Mouse (Mus musculus) kidney, postnatal 10 days (tissue): ENCODE results near the gene Adh7.

Source experiments
- DNase-seq: peaks from one replicate; pipeline ENCODE4 v3.0.0; 2021; ENCODE audit warnings: mixed read lengths

Gene Adh7

GRCm38 (mm10) chr3:138255780-138256550, 38.4 kb downstream of the Adh7 start:
- DNase-seq = no peak

DNA sequence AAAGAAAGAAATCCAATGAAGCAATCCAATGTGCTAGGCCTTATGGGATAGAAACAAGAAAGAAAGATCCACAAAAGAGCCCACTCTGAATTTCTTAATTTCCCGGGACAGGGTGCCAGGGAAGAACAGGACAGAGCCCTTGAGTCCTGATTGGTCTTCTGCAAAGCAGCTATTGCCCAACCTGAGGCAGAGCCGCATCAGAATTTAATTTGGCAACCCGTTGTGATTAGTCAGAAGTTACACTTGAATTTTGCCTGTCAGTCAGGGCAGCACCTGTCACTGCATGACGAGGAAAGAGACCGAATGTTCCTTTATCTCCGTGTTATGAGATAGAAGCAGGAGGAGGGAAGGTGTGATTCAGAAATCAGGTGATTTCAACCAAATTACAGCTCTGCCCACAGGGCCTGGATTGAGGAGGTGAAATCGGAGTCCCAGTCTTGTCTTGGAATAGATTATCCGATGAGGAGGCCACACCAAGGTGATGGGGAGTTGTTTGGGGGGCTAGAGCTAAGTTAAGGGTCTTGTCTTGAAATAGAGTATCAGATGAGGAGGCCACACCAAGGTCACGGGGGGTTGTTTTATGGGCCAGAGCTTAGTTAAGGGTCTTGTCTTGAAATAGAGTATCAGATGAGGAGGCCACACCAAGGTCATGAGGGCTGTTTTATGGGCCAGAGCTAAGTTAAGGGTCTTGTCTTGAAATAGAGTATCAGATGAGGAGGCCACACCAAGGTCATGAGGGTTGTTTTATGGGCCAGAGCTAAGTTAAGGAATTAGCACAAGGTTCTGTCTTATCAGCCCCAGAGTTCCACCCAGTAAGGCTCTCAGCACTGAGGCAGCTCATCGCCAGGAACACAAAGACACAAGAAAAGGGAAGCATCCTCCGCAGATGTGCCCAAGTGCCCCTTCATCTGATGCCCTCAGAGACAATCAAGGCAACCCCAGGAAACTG, 43.4 kb downstream of the Adh7 start, which contains the start of gene Adh1:
Gene Adh1 (plus strand): TSS at position 271 of the 949 bp plus-strand sequence.
- DNase-seq = no peak

- DNase-seq = no peak
Measured at GRCm38 (mm10) chr3:138262568-138262967, 45.0 kb downstream of the Adh7 start.

GRCm38 (mm10) chr3:138263154-138263930, 45.8 kb downstream of the Adh7 start:
- no peak for DNase-seq

GRCm38 (mm10) chr3:138264648-138265047, 47.1 kb downstream of the Adh7 start:
- DNase-seq = no peak

- DNase-seq = no peak
Measured at GRCm38 (mm10) chr3:138270507-138270906, 52.9 kb downstream of the Adh7 start.

DNA sequence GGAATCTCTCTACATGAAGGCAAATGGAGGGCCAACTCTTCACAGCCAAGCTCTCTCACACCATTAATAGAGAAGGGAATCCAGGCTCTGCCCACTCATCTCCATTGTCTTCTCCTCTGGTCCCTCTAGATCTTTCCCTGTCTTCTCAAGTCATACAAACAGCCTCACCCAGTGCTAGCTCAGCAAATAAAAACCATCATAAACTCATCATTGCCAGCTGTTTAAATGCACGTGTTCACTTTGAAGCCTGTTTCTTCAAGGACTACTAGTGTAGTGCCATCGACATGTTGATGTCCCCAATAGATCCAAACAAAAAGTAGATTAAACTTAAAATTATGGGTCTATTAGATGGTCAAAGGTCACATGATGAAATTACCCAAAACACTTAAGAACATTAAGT, 53.7 kb downstream of the Adh7 start:
- no peak for DNase-seq

- DNase-seq = no peak
Measured at GRCm38 (mm10) chr3:138273080-138273479, 55.5 kb downstream of the Adh7 start.

DNA sequence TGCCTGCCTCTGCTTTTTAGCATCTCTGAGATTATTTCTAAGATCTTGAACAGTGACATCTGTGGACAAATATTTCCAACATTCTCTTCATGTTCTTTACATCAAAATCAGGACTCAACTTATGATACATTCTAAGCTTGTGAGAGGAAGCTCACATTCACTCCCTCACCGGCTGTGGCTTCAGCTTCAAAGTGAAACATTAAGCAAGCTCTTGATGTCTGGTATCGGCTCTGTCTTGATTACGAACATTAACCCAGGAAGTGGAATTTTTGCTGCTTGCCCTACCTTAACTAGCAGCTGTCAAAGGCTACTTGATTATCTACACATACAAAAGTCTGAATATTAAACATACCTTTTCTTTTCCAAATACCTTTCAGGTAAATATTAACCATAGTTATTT, 57.5 kb downstream of the Adh7 start:
- no peak for DNase-seq

- no peak for DNase-seq
Measured at GRCm38 (mm10) chr3:138282556-138282955, 65.0 kb downstream of the Adh7 start.
